Mouse (Mus musculus) lung, postnatal 0 days (tissue): ENCODE measurements around the gene Amdhd2.

Source experiments
- CTCF ChIP-seq: IDR thresholded peaks from 2 replicates; pipeline ENCODE4 v1.5.1; 2016; ENCODE audit warnings: antibody characterized with exemption, mild to moderate bottlenecking
- EP300 ChIP-seq: IDR thresholded peaks from 2 replicates; pipeline ENCODE4 v1.6.1; 2016; ENCODE audit warnings: antibody characterized with exemption, mild to moderate bottlenecking, control low read depth

DNA sequence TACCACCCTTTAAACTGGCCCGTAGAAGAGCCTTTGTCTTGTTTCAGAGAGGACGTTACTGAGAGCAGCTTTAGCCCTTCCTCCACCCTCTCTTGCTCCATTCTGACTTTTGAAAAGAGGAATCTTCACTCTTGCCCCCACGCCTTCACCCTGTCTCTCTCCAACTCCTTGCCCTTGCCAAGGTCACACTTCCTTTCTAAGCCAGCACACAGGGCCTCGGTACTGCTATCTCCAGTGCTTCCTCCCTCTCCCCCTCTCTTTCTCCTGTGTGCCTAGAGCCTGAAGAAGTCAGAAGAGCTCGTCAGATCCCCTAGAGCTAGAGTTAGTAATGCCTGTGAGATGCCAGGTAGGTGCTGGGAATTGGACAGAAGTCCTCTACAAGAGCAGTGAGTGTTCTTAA is 7.2 kb upstream of the Amdhd2 start:
- no peak for TF ChIP-seq EP300
- no peak for TF ChIP-seq CTCF
